Mouse (Mus musculus) kidney, postnatal 14 days (tissue): ENCODE measurements around the gene Ctsa.
"Not testable (repeated sequence)": the region's sequence is repeated elsewhere in the genome, so short reads cannot be mapped to it uniquely, and the experiment has no call there.

ENCODE experiments used
- DNase-seq: peaks from one replicate; pipeline ENCODE4 v3.0.0; 2022; ENCODE audit warnings: mixed read lengths

The Ctsa gene

DNA sequence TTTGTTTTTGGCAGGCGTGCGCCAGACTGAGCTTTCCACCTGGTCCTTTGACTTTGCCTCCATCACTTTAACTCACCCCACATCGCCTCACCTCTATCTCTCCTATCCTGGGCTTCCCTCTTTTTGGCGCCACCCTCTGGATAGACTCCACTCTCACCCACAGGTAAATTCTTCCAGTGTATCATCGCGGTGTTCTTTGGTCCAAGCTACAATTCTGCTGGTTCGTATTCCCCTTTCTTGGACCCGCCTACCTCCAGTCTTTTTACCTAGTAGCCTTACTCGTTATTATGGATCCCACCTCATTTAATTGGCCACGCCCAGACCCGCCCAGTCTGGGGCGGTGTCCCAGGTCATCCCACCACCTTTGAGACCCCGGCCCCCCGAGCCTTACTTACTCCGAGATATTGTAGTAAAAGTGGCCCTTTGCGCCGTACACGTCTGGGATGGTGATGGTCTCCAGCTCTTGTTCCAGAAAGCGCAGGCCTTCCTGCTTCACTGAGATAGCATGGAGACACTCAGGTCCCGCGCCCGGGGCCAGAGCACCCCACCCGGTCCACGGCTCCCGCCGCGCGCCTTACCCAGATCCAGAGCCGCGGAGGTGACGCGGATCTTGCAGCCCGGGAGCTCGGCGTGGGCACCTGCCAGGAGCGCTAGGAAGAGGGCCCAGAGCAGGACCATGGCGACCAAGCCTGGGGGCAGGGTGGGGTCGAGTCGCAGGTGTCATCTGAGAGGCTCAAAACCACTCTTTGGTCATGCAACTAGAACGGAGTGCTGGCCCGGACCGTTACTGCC is 23.8 kb downstream of the Ctsa start:
- DNase-seq = no peak

DNA sequence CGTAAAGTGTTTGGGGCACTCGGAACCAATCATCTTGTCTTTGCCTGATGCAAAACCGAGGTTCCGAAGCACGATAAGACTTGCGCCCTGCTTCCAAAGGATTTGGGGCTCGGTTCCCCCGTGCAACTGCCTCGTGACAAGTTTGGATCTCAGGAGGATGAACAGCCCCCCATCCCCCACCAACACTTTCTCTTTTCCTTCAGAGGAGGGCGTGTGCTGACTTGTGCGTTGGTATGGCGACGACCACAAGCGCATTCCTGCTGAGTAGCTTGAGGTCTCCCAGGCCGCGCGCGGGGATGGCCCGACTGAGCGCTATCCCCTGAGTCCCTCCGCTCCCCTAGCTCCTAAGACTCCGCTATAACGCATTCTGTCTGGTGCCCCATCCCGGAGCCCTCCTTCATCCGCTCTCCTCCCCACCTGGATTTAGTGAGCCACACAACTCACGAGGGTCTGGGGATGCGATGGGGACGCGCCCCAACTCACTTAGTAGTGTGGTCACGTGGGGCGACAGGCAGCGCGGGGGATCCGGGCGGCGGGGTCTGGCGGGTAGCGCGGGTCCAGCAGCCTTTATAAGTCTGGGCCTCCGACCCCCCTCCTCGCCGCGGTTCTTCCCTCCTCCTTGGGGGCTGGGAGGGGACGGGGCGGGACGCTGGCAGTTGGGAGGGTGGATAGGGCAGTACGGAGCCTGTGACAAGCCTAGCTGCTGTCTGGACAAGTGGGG is 24.6 kb downstream of the Ctsa start, which contains the start of gene Pltp:
Gene Pltp, minus strand, starts transcription at position 611 of the 721 bp plus-strand sequence.
- peak; percentile 69 for DNase-seq

GRCm38 (mm10) chr2:164857842-164858553 is 25.3 kb downstream of the Ctsa start:
- no peak for DNase-seq

GRCm38 (mm10) chr2:164859155-164859554 is 26.5 kb downstream of the Ctsa start:
- DNase-seq = no peak

DNA sequence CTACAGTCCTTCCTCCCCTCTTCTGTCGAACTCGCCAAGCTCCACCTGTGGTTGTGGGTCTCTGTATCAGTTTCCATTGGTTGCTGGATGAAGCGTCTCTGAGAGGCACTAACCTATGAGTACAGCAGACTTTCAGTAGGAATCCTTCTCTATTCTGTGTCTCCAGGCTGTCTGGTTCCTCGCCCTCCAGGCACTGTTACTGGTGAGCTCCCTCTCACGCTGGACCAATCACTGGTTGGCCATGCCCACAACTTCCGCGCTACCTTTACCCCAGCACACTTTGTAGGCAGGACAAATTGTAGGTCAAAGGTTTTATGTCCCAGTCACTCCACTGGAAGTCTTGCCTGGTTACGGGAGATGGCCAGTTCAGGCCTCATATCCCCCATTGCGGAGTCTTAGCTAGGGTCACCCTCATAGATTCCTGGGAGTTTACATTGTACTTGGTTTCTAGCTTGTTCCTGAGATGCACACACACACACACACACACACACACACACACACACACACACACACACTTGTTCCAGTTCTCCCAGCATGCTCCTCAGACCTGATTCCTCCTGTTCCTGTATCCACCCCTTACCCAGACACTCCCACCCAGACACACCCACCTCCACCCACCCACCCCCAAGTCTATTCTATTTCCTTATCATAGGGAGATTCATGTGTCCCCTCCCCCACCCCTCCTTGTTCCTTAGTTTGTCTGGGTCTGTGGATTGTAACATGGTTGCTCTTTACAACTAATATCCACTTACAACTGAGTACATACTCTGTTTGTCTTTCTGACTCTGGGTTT is 27.2 kb downstream of the Ctsa start:
- DNase-seq = peak; percentile 56

- DNase-seq = no peak
Measured at GRCm38 (mm10) chr2:164861094-164861493, 28.4 kb downstream of the Ctsa start.

DNA sequence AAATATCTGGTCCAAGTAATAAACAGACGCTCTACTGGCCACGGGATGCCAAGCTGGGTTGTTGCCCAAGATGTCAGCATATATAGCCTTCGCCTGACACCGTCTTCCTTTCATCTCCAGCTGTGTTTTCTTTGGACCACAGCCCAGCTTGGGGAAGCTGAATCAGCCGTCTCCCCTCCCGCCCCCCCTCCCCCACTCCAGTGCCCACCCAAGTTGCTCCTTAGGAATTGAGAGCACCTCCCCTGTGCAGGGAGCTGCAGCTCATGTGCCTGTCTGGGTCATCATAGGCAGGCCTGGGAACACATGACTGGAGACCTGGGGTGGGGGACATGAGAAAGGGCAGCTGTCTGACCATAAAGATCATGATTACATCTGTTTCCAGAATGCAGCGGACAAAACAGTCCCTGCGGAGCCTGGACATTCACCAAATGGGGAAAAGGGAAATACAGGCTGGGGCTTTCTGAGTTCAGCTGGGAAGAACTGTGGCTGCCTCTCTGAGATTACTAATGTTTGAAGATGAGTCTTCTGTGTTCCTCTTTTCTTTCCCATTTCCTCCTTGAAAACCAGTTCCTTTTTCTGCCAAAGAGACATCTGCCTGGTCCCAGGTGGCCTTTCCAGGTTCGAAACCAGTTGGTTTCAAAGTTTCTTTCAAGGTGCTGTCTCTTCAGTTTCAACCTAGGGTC is 29.6 kb downstream of the Ctsa start:
- DNase-seq = peak; percentile 87

- not testable (repeated sequence) for DNase-seq
Measured at GRCm38 (mm10) chr2:164863411-164863810, 30.7 kb downstream of the Ctsa start.

GRCm38 (mm10) chr2:164864593-164864992 is 31.9 kb downstream of the Ctsa start:
- no peak for DNase-seq

- DNase-seq = peak; percentile 81
Measured at GRCm38 (mm10) chr2:164866741-164867551, 34.3 kb downstream of the Ctsa start.

DNA sequence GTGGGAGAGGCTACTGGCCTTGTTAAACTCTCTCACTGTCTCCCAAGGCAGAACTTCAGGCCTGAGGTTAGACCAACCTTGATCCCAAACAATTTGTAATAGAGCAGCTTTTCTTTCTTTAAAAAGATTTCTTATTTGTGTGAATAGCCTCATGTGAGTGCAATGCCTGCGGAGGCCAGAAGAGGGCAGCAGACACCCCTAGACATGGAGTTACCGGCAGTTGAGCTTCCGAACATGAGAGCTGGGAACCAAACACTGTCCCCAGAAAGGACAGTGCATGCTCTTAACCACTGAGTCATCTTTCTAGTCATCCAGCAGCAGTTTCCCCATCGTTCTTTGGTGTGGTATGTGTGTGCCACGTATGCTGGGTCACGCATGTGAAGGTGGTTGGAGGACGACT is 34.9 kb downstream of the Ctsa start:
- DNase-seq = no peak

GRCm38 (mm10) chr2:164868491-164868890 is 35.8 kb downstream of the Ctsa start:
- no peak for DNase-seq

- no peak for DNase-seq
Measured at GRCm38 (mm10) chr2:164871602-164872303, 39.1 kb downstream of the Ctsa start.

DNA sequence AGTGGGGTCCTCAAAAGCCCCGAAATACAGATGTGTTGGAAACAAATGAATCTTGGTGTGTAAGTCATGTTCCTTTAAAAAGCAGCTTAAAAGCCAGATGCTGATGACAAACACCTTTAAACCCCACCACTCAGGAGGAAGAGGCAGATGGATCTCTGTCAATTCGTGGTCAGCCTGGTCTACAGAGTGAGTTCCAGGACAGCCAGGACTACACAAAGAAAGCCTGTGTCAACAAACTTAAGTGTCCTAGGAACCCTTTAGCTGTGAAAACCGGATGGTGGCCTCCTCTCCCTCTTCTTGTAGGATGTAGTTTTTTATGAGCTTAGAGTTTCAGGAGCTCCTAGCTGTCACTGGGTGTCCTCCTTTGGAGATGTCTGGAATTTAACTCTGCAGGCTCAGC is 40.9 kb downstream of the Ctsa start:
- DNase-seq = no peak

DNA sequence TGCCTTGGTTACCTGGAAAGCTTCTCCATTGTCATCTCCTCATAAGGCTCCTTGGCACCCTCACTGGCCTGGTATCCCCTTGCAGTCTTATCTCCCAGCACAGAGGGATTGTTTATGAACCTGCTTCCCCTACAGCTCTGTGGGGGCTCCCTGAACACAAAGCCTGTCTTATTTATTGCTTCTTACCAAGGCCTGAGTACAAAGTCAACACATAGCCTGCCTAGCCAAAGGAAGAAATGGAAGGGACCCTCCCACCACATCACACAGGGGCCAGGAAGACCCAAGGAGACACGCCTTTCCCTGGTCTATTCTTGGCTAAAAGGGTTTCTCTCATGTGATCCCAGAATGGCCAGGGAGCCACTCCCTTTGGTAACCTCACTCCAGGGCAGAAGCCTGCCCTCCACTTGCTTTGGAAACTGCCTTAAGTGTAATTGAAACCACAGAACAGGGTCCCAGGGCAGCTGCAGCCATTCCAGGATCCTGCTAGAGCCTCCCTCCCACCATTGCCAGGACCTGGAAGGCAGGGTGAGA is 41.6 kb downstream of the Ctsa start:
- peak; percentile 63 for DNase-seq

GRCm38 (mm10) chr2:164875648-164876047 is 43.0 kb downstream of the Ctsa start:
- not testable (repeated sequence) for DNase-seq

- not testable (repeated sequence) for DNase-seq
Measured at GRCm38 (mm10) chr2:164877376-164878215, 44.9 kb downstream of the Ctsa start.

- peak; percentile 84 for DNase-seq
Measured at GRCm38 (mm10) chr2:164878509-164879227, 46.0 kb downstream of the Ctsa start.

- DNase-seq = peak; percentile 95
Measured at GRCm38 (mm10) chr2:164879228-164879567, 46.5 kb downstream of the Ctsa start, which contains the start of gene Pcif1. TSS of gene Pcif1 (plus strand) at chr2:164879304.
